Mouse (Mus musculus) induced T-regulatory cell, adult 2 months (primary cell): Measurements from ENCODE around the gene Gzmb.
A peak's percentile ranks its signal among the peaks of the same experiment; 100 is the strongest.
"Not testable (repeated sequence)": the region's sequence is repeated elsewhere in the genome, so short reads cannot be mapped to it uniquely, and the experiment has no call there.

Experiments
- DNase-seq: peaks from one replicate; pipeline ENCODE4 v3.0.0-alpha.2; 2012; ENCODE audit warnings: low read depth

Gzmb gene

GRCm38 (mm10) chr14:56262153-56262552, at the start of gene Gzmb:
Gzmb (minus strand) TSS chr14:56262260.
- DNase-seq, result peak; percentile 86

- DNase-seq, result not testable (repeated sequence)
Observed at GRCm38 (mm10) chr14:56311801-56312200, 49.7 kb upstream of the Gzmb start.

- DNase-seq, result peak; percentile 59
Observed at GRCm38 (mm10) chr14:56310238-56310637, 48.2 kb upstream of the Gzmb start.

GRCm38 (mm10) chr14:56304149-56304548, 42.1 kb upstream of the Gzmb start:
- DNase-seq, result peak; percentile 93

GRCm38 (mm10) chr14:56303506-56304025, 41.5 kb upstream of the Gzmb start:
- DNase-seq, result peak; percentile 65

GRCm38 (mm10) chr14:56302091-56302490, 40.0 kb upstream of the Gzmb start:
- DNase-seq, result no peak

GRCm38 (mm10) chr14:56296786-56297185, 34.7 kb upstream of the Gzmb start:
- DNase-seq, result peak; percentile 96

- peak; percentile 70 for DNase-seq
Observed at GRCm38 (mm10) chr14:56296106-56296505, 34.0 kb upstream of the Gzmb start.

GRCm38 (mm10) chr14:56293146-56293545, 31.1 kb upstream of the Gzmb start:
- DNase-seq, result peak; percentile 68

- no peak for DNase-seq
Observed at GRCm38 (mm10) chr14:56288651-56289050, 26.6 kb upstream of the Gzmb start.

GRCm38 (mm10) chr14:56287806-56288205, 25.7 kb upstream of the Gzmb start:
- peak; percentile 71 for DNase-seq

- DNase-seq, result peak; percentile 85
Observed at GRCm38 (mm10) chr14:56284356-56285325, 22.6 kb upstream of the Gzmb start.

- peak; percentile 71 for DNase-seq
Observed at GRCm38 (mm10) chr14:56283816-56284215, 21.8 kb upstream of the Gzmb start.

GRCm38 (mm10) chr14:56281090-56281489, 19.0 kb upstream of the Gzmb start:
- DNase-seq, result no peak

- DNase-seq, result not testable (repeated sequence)
Observed at GRCm38 (mm10) chr14:56278691-56279090, 16.6 kb upstream of the Gzmb start.

- peak; percentile 75 for DNase-seq
Observed at GRCm38 (mm10) chr14:56276096-56276495, 14.0 kb upstream of the Gzmb start.

- no peak for DNase-seq
Observed at GRCm38 (mm10) chr14:56266109-56266508, 4.0 kb upstream of the Gzmb start.

GRCm38 (mm10) chr14:56240409-56240808, 21.7 kb downstream of the Gzmb start:
- DNase-seq, result peak; percentile 63

- DNase-seq, result no peak
Observed at GRCm38 (mm10) chr14:56234556-56234955, 27.5 kb downstream of the Gzmb start, which contains the start of gene Gzmc. Gzmc (minus strand) TSS chr14:56234656.

- DNase-seq, result no peak
Observed at GRCm38 (mm10) chr14:56211317-56211716, 50.7 kb downstream of the Gzmb start, which contains the start of gene Gzmf. Gzmf (minus strand) TSS chr14:56211417.
